Mouse (Mus musculus) CD4-positive naive resting alpha-beta T cell, adult 57 days (primary cell): ENCODE results near the gene Banf2. TPM values are rescaled to one million over a fixed set of nuclear protein-coding genes. Genes with fewer than 3 reads are reported as not detected.

Source experiments
- total RNA-seq: library from RNA; stranded (reverse); gene quantifications from one replicate; pipeline ENCODE4 v1.2.4, GENCODE M21; 2023

Gene Banf2
- total RNA-seq, result not detected

GRCm38 (mm10) chr2:144032664-144033063, at the start of gene Banf2:
Banf2 (plus strand) TSS chr2:144033059.

GRCm38 (mm10) chr2:144011080-144011551, 21.7 kb upstream of the Banf2 start, which contains the start of gene Rrbp1:
Rrbp1 (minus strand) TSS chr2:144011263.

Other genes with a start within 250 kb of the Banf2 start
- not detected for gene Bfsp1, start 169.9 kb upstream of the Banf2 start, total RNA-seq
- gene Dstn, start 117.7 kb upstream of the Banf2 start, total RNA-seq, result 19.9 TPM
- gene Rrbp1, start 21.8 kb upstream of the Banf2 start, total RNA-seq, result 78.9 TPM
- 6.9 TPM for gene Mgme1, start 237.6 kb downstream of the Banf2 start, total RNA-seq
- gene Snx5, start 237.8 kb downstream of the Banf2 start, total RNA-seq, result 396 TPM